ENCODE assay signal across 7 mouse cellular contexts in genomic region chr6:94717705-94718489, GRCm38 (mm10). TPM values are rescaled to one million over a fixed set of nuclear protein-coding genes. Genes with fewer than 3 reads are reported as not detected.
DNase-seq lines count a peak whose midpoint lies in the region; ATAC-seq and TF ChIP-seq lines count a peak whose summit lies in the region.

No protein-coding gene starts in this region.

- H3K27me3 ChIP-seq in liver, adult 2 months (ENCODE audit: control insufficient read depth, insufficient read depth, low read length), result no peaks in the 10 kb centered on the region
- no peaks in the 10 kb centered on the region for H3K27me3 ChIP-seq in liver, embryonic 11.5 days (replicated peaks; ENCODE audit: control insufficient read depth, insufficient read depth, low read length)
- no peaks in the 10 kb centered on the region for H3K27me3 ChIP-seq in forebrain, embryonic 14.5 days (replicated peaks; ENCODE audit: control insufficient read depth, insufficient read depth, low read length)
- H3K27me3 ChIP-seq in hindbrain, embryonic 15.5 days, result no peaks in the 10 kb centered on the region

- peak overlapping the region; percentile 1; the same call in 1 of the 2 replicates for H3K9ac ChIP-seq in liver, adult 2 months (ENCODE audit: low read depth, low read length)
- no peak overlapping the region for H3K9ac ChIP-seq in liver, embryonic 11.5 days (ENCODE audit: low read depth, low read length)
- H3K9ac ChIP-seq in forebrain, embryonic 14.5 days (ENCODE audit: low read length), result no peak overlapping the region
- H3K9ac ChIP-seq in hindbrain, embryonic 15.5 days, result no peak overlapping the region

- no peak for ATAC-seq in liver, embryonic 11.5 days (replicated peaks; ENCODE audit: low FRiP score)
- peak; percentile 40; the same call in 1 of the 2 replicates for ATAC-seq in forebrain, embryonic 14.5 days
- ATAC-seq in hindbrain, embryonic 15.5 days (ENCODE audit: low FRiP score, low read depth), result peak; percentile 92
- no peak for ATAC-seq in frontal cortex, adult (ENCODE audit: low TSS enrichment)

- H3K9me3 ChIP-seq in liver, embryonic 11.5 days (ENCODE audit: control insufficient read depth, low read length), result no peaks in the 10 kb centered on the region
- H3K9me3 ChIP-seq in forebrain, embryonic 14.5 days (replicated peaks; ENCODE audit: control insufficient read depth, low read length), result no peaks in the 10 kb centered on the region
- H3K9me3 ChIP-seq in hindbrain, embryonic 15.5 days, result no peaks in the 10 kb centered on the region

- peaks cover 16% of the 10 kb centered on the region for H3K4me1 ChIP-seq in liver, adult 2 months (ENCODE audit: control insufficient read depth, insufficient read depth, low read length)
- no peaks in the 10 kb centered on the region for H3K4me1 ChIP-seq in liver, embryonic 11.5 days (replicated peaks; ENCODE audit: control insufficient read depth, insufficient read depth, low read length)
- H3K4me1 ChIP-seq in forebrain, embryonic 14.5 days (ENCODE audit: control insufficient read depth, insufficient read depth, low read length), result peaks cover 8% of the 10 kb centered on the region; the same call in 1 of the 2 replicates
- 0 out of 2 replicates have a peak, but pooled peaks cover 7% of the 10 kb centered on the region for H3K4me1 ChIP-seq in hindbrain, embryonic 15.5 days (replicated peaks)

- H3K79me2 ChIP-seq in liver, adult 2 months (ENCODE audit: control insufficient read depth, insufficient read depth, low read length), result no peaks in the 10 kb centered on the region

- H3K4me2 ChIP-seq in liver, embryonic 11.5 days, result no peak overlapping the region
- H3K4me2 ChIP-seq in forebrain, embryonic 14.5 days (ENCODE audit: low read length), result no peak overlapping the region
- no peak overlapping the region for H3K4me2 ChIP-seq in hindbrain, embryonic 15.5 days

- TF ChIP-seq POLR2A in liver, adult 2 months (IDR thresholded peaks at IDR 0.05; ENCODE audit: extremely low read depth, insufficient read depth, low read length), result no peak

- no peaks in the 10 kb centered on the region for H3K36me3 ChIP-seq in liver, adult 2 months (ENCODE audit: control insufficient read depth, insufficient read depth, low read length)
- no peaks in the 10 kb centered on the region for H3K36me3 ChIP-seq in liver, embryonic 11.5 days (ENCODE audit: control insufficient read depth, insufficient read depth, low read length)
- no peaks in the 10 kb centered on the region for H3K36me3 ChIP-seq in forebrain, embryonic 14.5 days (ENCODE audit: control insufficient read depth, insufficient read depth, low read length)
- H3K36me3 ChIP-seq in hindbrain, embryonic 15.5 days, result no peaks in the 10 kb centered on the region

- DNase-seq in liver, adult 2 months (ENCODE audit: extremely low read depth, low read depth, low spot score), result peak; percentile 92
- no peak for DNase-seq in liver, embryonic 11.5 days (ENCODE audit: low spot score)
- peak; percentile 64 for DNase-seq in forebrain, embryonic 14.5 days (ENCODE audit: low spot score)
- peak; percentile 49 for DNase-seq in lung, postnatal 36 days
- DNase-seq in ovary, postnatal 14 days (ENCODE audit: low spot score), result no peak

- 23% methylated on average over 7 of the region's 7 CpGs for WGBS in liver, adult 2 months
- 74% methylated on average over 7 of the region's 7 CpGs for WGBS in liver, embryonic 11.5 days
- WGBS in forebrain, embryonic 14.5 days, result 39% methylated on average over 7 of the region's 7 CpGs
- WGBS in hindbrain, embryonic 15.5 days, result 58% methylated on average over 7 of the region's 7 CpGs

- no peak for TF ChIP-seq CTCF in liver, adult 2 months (IDR thresholded peaks at IDR 0.05; ENCODE audit: low read depth, low read length)

- no peak overlapping the region for H3K4me3 ChIP-seq in liver, adult 2 months (ENCODE audit: insufficient read depth, low read depth, low read length)
- H3K4me3 ChIP-seq in liver, embryonic 11.5 days (ENCODE audit: low read depth, low read length), result no peak overlapping the region
- no peak overlapping the region for H3K4me3 ChIP-seq in forebrain, embryonic 14.5 days (ENCODE audit: low read depth, low read length)
- no peak overlapping the region for H3K4me3 ChIP-seq in hindbrain, embryonic 15.5 days

- peak overlapping the region; percentile 51 for H3K27ac ChIP-seq in liver, adult 2 months (replicated peaks; ENCODE audit: insufficient read depth, low read depth, low read length)
- no peak overlapping the region for H3K27ac ChIP-seq in liver, embryonic 11.5 days (ENCODE audit: low read depth, low read length)
- H3K27ac ChIP-seq in forebrain, embryonic 14.5 days (ENCODE audit: low read depth, low read length), result no peak overlapping the region
- 0 out of 2 replicates have a peak overlapping the region, but pooled peaks have one; percentile 8 for H3K27ac ChIP-seq in hindbrain, embryonic 15.5 days (replicated peaks)

RNA-seq across cellular contexts. Expression of gene Lrig1, which starts 17.9 kb away (rescaled TPM):
- total RNA-seq in liver, adult 2 months (2014; rRNA removed), result 12.4 and 13.3 TPM in 2 replicates
- polyA plus RNA-seq in liver, adult 2 months (2012; rRNA removed), result 12.9 and 14.8 TPM in 2 replicates
- polyA plus RNA-seq in liver, embryonic 11.5 days (2014; fragmentation: Nextera tagmentation; extraction: Ambion mirVana), result 2.9 and 4.3 TPM in 2 replicates
- polyA plus RNA-seq in forebrain, embryonic 14.5 days (2014; fragmentation: Nextera tagmentation; extraction: Ambion mirVana), result 8.5 and 9.5 TPM in 2 replicates
- polyA plus RNA-seq in hindbrain, embryonic 15.5 days (2015; fragmentation: Nextera tagmentation; extraction: Ambion mirVana), result 20.6 and 23.8 TPM in 2 replicates

Comparison
In these comparisons a context has a peak if more than half of its experiments do, and no peak if none do; other contexts are left out.
1. DNase-seq: peak in liver, adult 2 months (single experiment), forebrain, embryonic 14.5 days (single experiment) and lung, postnatal 36 days (single experiment); none in liver, embryonic 11.5 days (single experiment) and ovary, postnatal 14 days (single experiment).
2. H3K27ac ChIP-seq: peak in liver, adult 2 months (single experiment) and hindbrain, embryonic 15.5 days (single experiment); none in liver, embryonic 11.5 days (single experiment) and forebrain, embryonic 14.5 days (single experiment).
3. ATAC-seq: peak in forebrain, embryonic 14.5 days (single experiment) and hindbrain, embryonic 15.5 days (single experiment); none in liver, embryonic 11.5 days (single experiment) and frontal cortex, adult (single experiment).